Mouse (Mus musculus) layer of hippocampus, postnatal 25 days (tissue): ENCODE results near the gene Syne1. TPM values are rescaled to one million over a fixed set of nuclear protein-coding genes. Genes with fewer than 3 reads are reported as not detected.

Experiments used
- DNase-seq, 2 experiments: peaks; one replicate each; pipeline ENCODE4 v3.0.0; 2022; ENCODE audit warnings: mixed read lengths in 2 of 2, low spot score in 1 of 2; ENCODE audit errors: extremely low spot score in 1 of 2
- total RNA-seq, 2 experiments: library from RNA; stranded (reverse); gene quantifications; 2 replicates each; pipeline ENCODE4 v1.2.3; 2021

The Syne1 gene
- total RNA-seq, 2 experiments from 2014 or later = 241 to 279 TPM

GRCm38 (mm10) chr10:5085792-5086191 lies 465.5 kb downstream of the Syne1 start:
- no peak for DNase-seq

GRCm38 (mm10) chr10:5083716-5084115 lies 467.6 kb downstream of the Syne1 start:
- no peak for DNase-seq

- no peak for DNase-seq
Observed at GRCm38 (mm10) chr10:5079945-5080468, 471.3 kb downstream of the Syne1 start.

GRCm38 (mm10) chr10:5075724-5076123 lies 475.6 kb downstream of the Syne1 start:
- no peak for DNase-seq

GRCm38 (mm10) chr10:5072054-5072453 lies 479.2 kb downstream of the Syne1 start:
- DNase-seq = no peak

- DNase-seq = no peak
Observed at GRCm38 (mm10) chr10:5070941-5071231, 480.4 kb downstream of the Syne1 start.

- DNase-seq = no peak
Observed at GRCm38 (mm10) chr10:5070168-5070940, 480.9 kb downstream of the Syne1 start.

- DNase-seq = no peak
Observed at GRCm38 (mm10) chr10:5068676-5069265, 482.5 kb downstream of the Syne1 start, which contains the start of gene Gm10097. Gm10097 (plus strand) TSS chr10:5069192.

GRCm38 (mm10) chr10:5067113-5067512 lies 484.2 kb downstream of the Syne1 start:
- no peak for DNase-seq

GRCm38 (mm10) chr10:5059983-5060382 lies 491.3 kb downstream of the Syne1 start:
- no peak for DNase-seq

- no peak for DNase-seq
Observed at GRCm38 (mm10) chr10:5058876-5059275, 492.4 kb downstream of the Syne1 start.

- no peak for DNase-seq
Observed at GRCm38 (mm10) chr10:5057661-5058060, 493.6 kb downstream of the Syne1 start.

- DNase-seq = no peak
Observed at GRCm38 (mm10) chr10:5056940-5057339, 494.3 kb downstream of the Syne1 start.

- DNase-seq = no peak
Observed at GRCm38 (mm10) chr10:5056243-5056735, 495.0 kb downstream of the Syne1 start.

- no peak for DNase-seq
Observed at GRCm38 (mm10) chr10:5045671-5046070, 505.6 kb downstream of the Syne1 start.

GRCm38 (mm10) chr10:5045213-5045612 lies 506.1 kb downstream of the Syne1 start:
- no peak for DNase-seq

- DNase-seq = no peak
Observed at GRCm38 (mm10) chr10:5044481-5044880, 506.8 kb downstream of the Syne1 start.

GRCm38 (mm10) chr10:5041254-5041653 lies 510.0 kb downstream of the Syne1 start:
- DNase-seq = no peak

GRCm38 (mm10) chr10:5032192-5033048 lies 518.9 kb downstream of the Syne1 start:
- no peak for DNase-seq

GRCm38 (mm10) chr10:5029883-5030282 lies 521.4 kb downstream of the Syne1 start:
- no peak for DNase-seq

GRCm38 (mm10) chr10:5029161-5029560 lies 522.1 kb downstream of the Syne1 start:
- no peak for DNase-seq
